Mouse (Mus musculus): ENCODE data around the gene Wnt3.

DNA sequence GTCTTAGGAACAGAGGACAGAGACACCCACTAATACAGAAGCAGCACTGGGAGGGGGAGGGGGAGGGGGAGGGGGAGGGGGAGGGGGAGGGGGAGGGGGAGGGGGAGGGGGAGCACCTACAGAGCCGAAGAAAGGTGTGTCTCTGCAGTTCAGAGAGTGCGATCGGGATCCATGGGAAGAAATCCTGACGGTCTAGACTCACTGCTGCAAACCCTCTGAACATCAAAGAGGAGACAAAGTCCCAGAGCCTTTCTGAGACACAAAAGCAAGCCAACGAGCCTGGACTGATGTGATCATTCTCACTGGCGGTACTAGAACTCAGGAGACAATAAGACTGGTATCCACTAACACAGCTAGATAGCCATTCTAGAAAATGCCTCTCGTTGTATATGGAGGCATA is 91.4 kb downstream of the Wnt3 start:
- TF ChIP-seq GATA1 (IDR thresholded peaks at IDR 0.05; ENCODE audit: borderline replicate concordance, low read length) (no peak), FLI1 (IDR thresholded peaks at IDR 0.05; ENCODE audit: low read length) (no peak)

Measured in megakaryocyte, embryonic 14.5 days (primary cell).